Mouse (Mus musculus) liver, adult 2 months (tissue): Measurements from ENCODE around the gene Eif2b1.

Experiments used
- CTCF ChIP-seq: fragments of 200-500 bp; IDR thresholded peaks from 2 replicates; pipeline ENCODE4 v1.5.1; 2011; ENCODE audit warnings: low read depth, low read length, control low read depth
- POLR2A ChIP-seq: fragments of 200-500 bp; IDR thresholded peaks from 2 replicates; pipeline ENCODE4 v1.6.1; 2011; ENCODE audit warnings: low read length, control low read depth; ENCODE audit not compliant: insufficient read depth; ENCODE audit errors: extremely low read depth

GRCm38 (mm10) chr5:124622890-124623289 lies 44.0 kb upstream of the Eif2b1 start:
- TF ChIP-seq CTCF (no peak), POLR2A (no peak)
